Mouse (Mus musculus) megakaryocyte-erythroid progenitor cell, adult 5-6 weeks (primary cell): Measurements from ENCODE around the gene C2cd4b. TPM values are rescaled to one million over a fixed set of nuclear protein-coding genes. Genes with fewer than 3 reads are reported as not detected.
"Not testable (repeated sequence)": the region's sequence is repeated elsewhere in the genome, so short reads cannot be mapped to it uniquely, and the experiment has no call there.

Experiments
- ATAC-seq: replicated peaks from 2 replicates; pipeline ENCODE4 v1.8.0; 2016; ENCODE audit warnings: mild to moderate bottlenecking, inconsistent platforms; ENCODE audit not compliant: severe bottlenecking, poor library complexity, low FRiP score, low TSS enrichment
- total RNA-seq, 2 experiments: library from RNA; stranded (forward) in 1 of 2; stranded (reverse) in 1 of 2; fragments of 200-1000, 215-1000 nt in 1 of 2; fragments of >200 nt in 1 of 2; fragmentation: Nextera tagmentation in 1 of 2; gene quantifications; 2 replicates each; pipeline ENCODE4 v1.2.3; 2014 to 2017

C2cd4b gene
- not detected in 2 replicates for total RNA-seq (2014; fragmentation: Nextera tagmentation)
- total RNA-seq (2017) = not detected in 2 replicates

GRCm38 (mm10) chr9:67759163-67759955 is at the start of gene C2cd4b:
Gene C2cd4b, plus strand, starts transcription at chr9:67759437.
- no peak for ATAC-seq

- peak; percentile 67; the same call in 1 of the 2 replicates for ATAC-seq
Measured at GRCm38 (mm10) chr9:67711051-67711877, 48.0 kb upstream of the C2cd4b start.

- ATAC-seq = no peak
Measured at GRCm38 (mm10) chr9:67712146-67712545, 47.1 kb upstream of the C2cd4b start.

- no peak for ATAC-seq
Measured at GRCm38 (mm10) chr9:67717081-67717480, 42.2 kb upstream of the C2cd4b start.

GRCm38 (mm10) chr9:67718596-67718995 is 40.6 kb upstream of the C2cd4b start:
- no peak for ATAC-seq

- no peak for ATAC-seq
Measured at GRCm38 (mm10) chr9:67720150-67720549, 39.1 kb upstream of the C2cd4b start.

- no peak for ATAC-seq
Measured at GRCm38 (mm10) chr9:67722378-67722777, 36.9 kb upstream of the C2cd4b start.

- ATAC-seq = no peak
Measured at GRCm38 (mm10) chr9:67725196-67725595, 34.0 kb upstream of the C2cd4b start.

- ATAC-seq = no peak
Measured at GRCm38 (mm10) chr9:67733716-67734115, 25.5 kb upstream of the C2cd4b start.

GRCm38 (mm10) chr9:67735426-67735825 is 23.8 kb upstream of the C2cd4b start:
- ATAC-seq = no peak; the same call in 1 of the 2 replicates

GRCm38 (mm10) chr9:67741256-67741655 is 18.0 kb upstream of the C2cd4b start:
- no peak for ATAC-seq

- no peak for ATAC-seq
Measured at GRCm38 (mm10) chr9:67753411-67754182, 5.6 kb upstream of the C2cd4b start.

- ATAC-seq = no peak
Measured at GRCm38 (mm10) chr9:67754713-67755112, 4.5 kb upstream of the C2cd4b start.

GRCm38 (mm10) chr9:67758686-67759085 is 551 bp upstream of the C2cd4b start:
- ATAC-seq = 0 out of 2 replicates have a peak, but pooled peaks have one; percentile 61

- ATAC-seq = not testable (repeated sequence)
Measured at GRCm38 (mm10) chr9:67759956-67760764, 923 bp downstream of the C2cd4b start.

- no peak for ATAC-seq
Measured at GRCm38 (mm10) chr9:67760991-67761390, 1.8 kb downstream of the C2cd4b start.

- ATAC-seq = no peak
Measured at GRCm38 (mm10) chr9:67763326-67763725, 4.1 kb downstream of the C2cd4b start.

- no peak for ATAC-seq
Measured at GRCm38 (mm10) chr9:67766405-67766804, 7.2 kb downstream of the C2cd4b start.

GRCm38 (mm10) chr9:67766948-67767347 is 7.7 kb downstream of the C2cd4b start:
- no peak for ATAC-seq
